Mouse (Mus musculus) CD4-positive helper T cell, adult 2 months (primary cell): Measurements from ENCODE around the gene Zmym3.
"Not testable (repeated sequence)": the region's sequence is repeated elsewhere in the genome, so short reads cannot be mapped to it uniquely, and the experiment has no call there.

Source experiments
- DNase-seq: peaks from one replicate; pipeline ENCODE4 v3.0.0-alpha.2; 2012; ENCODE audit warnings: low read depth, missing footprints, low spot score

Zmym3 gene

GRCm38 (mm10) chrX:101376190-101376968 is 44.3 kb downstream of the Zmym3 start, which contains the start of gene Gjb1:
Gjb1 (plus strand) TSS chrX:101376378.
- no peak for DNase-seq

DNA sequence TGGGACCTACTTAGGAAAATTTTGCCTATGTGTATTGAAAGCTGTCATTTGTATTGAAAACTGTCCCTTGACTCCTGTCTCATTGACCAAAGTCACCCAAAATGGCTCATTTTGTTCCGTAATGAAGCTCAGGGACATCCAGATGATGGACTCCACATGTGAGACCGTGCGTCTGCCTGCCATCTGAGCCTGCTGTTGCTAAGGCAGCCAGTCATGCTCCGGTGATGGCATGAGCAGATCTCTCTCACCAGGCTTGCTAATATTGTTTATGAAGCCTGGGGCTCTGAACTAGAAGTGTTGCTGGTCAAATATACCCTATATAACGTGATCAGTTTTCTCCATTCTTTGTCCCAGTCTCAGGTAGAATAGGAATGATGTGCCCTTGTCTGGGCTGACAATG is 47.7 kb downstream of the Zmym3 start:
- no peak for DNase-seq

- no peak for DNase-seq
These were observed 50.1 kb downstream of the Zmym3 start for GRCm38 (mm10) chrX:101370573-101370972.

DNA sequence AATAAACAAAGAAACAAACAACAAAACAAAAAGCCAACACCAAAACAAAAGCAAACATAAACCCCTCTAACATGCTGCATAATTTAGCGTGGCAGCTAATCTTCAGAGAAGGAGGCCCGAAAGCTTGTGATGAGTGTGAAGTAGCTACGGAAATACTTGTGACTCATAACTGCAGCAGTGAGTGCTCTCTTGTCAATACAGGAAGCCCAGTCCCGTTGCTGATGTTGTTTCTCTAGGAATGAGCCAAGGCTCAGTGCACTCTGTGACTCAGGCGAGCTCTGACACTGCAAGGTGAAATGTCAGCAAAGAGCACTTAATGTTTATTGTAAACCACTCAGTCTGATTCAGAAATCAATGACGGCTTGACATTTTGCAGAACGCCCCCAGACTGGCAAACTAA is 51.6 kb downstream of the Zmym3 start:
- peak; percentile 53 for DNase-seq

DNA sequence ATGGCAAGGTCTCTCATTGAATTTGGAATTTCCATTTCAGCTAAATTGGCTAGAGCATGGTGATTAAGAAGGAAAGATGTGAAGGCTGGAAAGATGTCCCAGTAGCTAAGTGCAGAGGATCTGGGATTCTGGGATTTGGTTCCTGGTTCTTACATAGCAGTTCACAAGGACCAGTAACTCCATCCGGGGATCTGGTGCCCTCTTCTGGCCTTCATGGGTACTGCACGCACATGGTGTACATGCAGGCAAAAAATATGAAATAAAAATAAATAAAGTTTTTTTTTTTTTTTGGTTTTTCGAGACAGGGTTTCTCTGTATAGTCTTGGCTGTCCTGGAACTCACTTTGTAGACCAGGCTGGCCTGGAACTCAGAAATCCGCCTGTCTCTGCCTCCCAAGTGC is 61.7 kb downstream of the Zmym3 start:
- DNase-seq, result not testable (repeated sequence)
